Mouse (Mus musculus) G1E (cell line): ENCODE measurements around the gene Arhgap24.

Experiments
- CTCF ChIP-seq: IDR thresholded peaks from 2 replicates; pipeline ENCODE4 v1.5.1; 2012; ENCODE audit warnings: low read depth, low read length, inconsistent platforms, mixed read lengths
- GATA1 ChIP-seq: IDR thresholded peaks from 2 replicates; pipeline ENCODE4 v1.6.1; 2012; ENCODE audit warnings: borderline replicate concordance, low read length, inconsistent platforms, mixed read lengths
- GATA2 ChIP-seq: IDR thresholded peaks from 2 replicates; pipeline ENCODE4 v1.6.1; 2012; ENCODE audit warnings: low read depth, low read length, inconsistent platforms, borderline replicate concordance
- TAL1 ChIP-seq: conservative IDR thresholded peaks from 2 replicates; pipeline ENCODE4 v1.6.1; 2012; ENCODE audit warnings: low read depth, low read length, inconsistent platforms, mixed read lengths

- TF ChIP-seq CTCF (no peak), GATA1 (no peak), GATA2 (no peak), TAL1 (no peak)
Observed at GRCm38 (mm10) chr5:102839071-102839470, 357.9 kb downstream of the Arhgap24 start.
